In genomic region chr19:29551128-29551527, GRCm38 (mm10) we compare ENCODE assay signal across 25 mouse cellular contexts.
"Had no signal": no experiment of that assay in that cellular context is flagged by ENCODE, and none has a peak within 500 bp of the region (broad histone marks: within the 10 kb centered on the region; RNA-seq: fewer than 3 reads in every experiment).

No protein-coding gene starts in this region.

- H3K27ac ChIP-seq: embryonic facial prominence, embryonic 10.5 days; embryonic facial prominence, embryonic 12.5 days; embryonic facial prominence, embryonic 13.5 days; embryonic facial prominence, embryonic 15.5 days; forebrain, embryonic 10.5 days; forebrain, embryonic 12.5 days; forebrain, embryonic 13.5 days; forebrain, embryonic 15.5 days; gastrocnemius, adult 2 months; heart, adult 2 months had no signal

- H3K36me3 ChIP-seq: embryonic facial prominence, embryonic 10.5 days; embryonic facial prominence, embryonic 12.5 days; embryonic facial prominence, embryonic 13.5 days; embryonic facial prominence, embryonic 15.5 days; forebrain, embryonic 10.5 days; forebrain, embryonic 12.5 days; forebrain, embryonic 15.5 days had no signal

- H3K4me3 ChIP-seq: embryonic facial prominence, embryonic 10.5 days; embryonic facial prominence, embryonic 12.5 days; embryonic facial prominence, embryonic 13.5 days; embryonic facial prominence, embryonic 15.5 days; erythroblast, embryonic 14.5 days; forebrain, embryonic 10.5 days; forebrain, embryonic 12.5 days; forebrain, embryonic 13.5 days; forebrain, embryonic 15.5 days; gastrocnemius, adult 2 months; heart, adult 2 months had no signal

- H3K27me3 ChIP-seq: embryonic facial prominence, embryonic 12.5 days; embryonic facial prominence, embryonic 13.5 days; embryonic facial prominence, embryonic 15.5 days; forebrain, embryonic 12.5 days; forebrain, embryonic 13.5 days; forebrain, embryonic 15.5 days had no signal

- H3K9ac ChIP-seq: embryonic facial prominence, embryonic 12.5 days; embryonic facial prominence, embryonic 13.5 days; embryonic facial prominence, embryonic 15.5 days; forebrain, embryonic 12.5 days; forebrain, embryonic 13.5 days; forebrain, embryonic 15.5 days; forebrain, postnatal 0 days had no signal

- DNase-seq: cerebellum, adult 9-10 months; cerebellum, adult 9-11 months; cerebellum, postnatal 10 days; cerebellum, postnatal 14 days; cerebellum, postnatal 25 days; cerebellum, postnatal 36 days; embryo, embryonic 11 days; forebrain, postnatal 0 days; gastrocnemius, adult 2 months; gastrocnemius, postnatal 10 days; gastrocnemius, postnatal 14 days; gastrocnemius, postnatal 25 days; gastrocnemius, postnatal 36 days; heart, adult 11 months; heart, adult 18-20 months; heart, adult 2 months had no signal

- H3K9me3 ChIP-seq: embryonic facial prominence, embryonic 10.5 days; embryonic facial prominence, embryonic 12.5 days; embryonic facial prominence, embryonic 13.5 days; embryonic facial prominence, embryonic 15.5 days; forebrain, embryonic 10.5 days; forebrain, embryonic 12.5 days; forebrain, embryonic 13.5 days; forebrain, embryonic 15.5 days had no signal

- H3K4me1 ChIP-seq: embryonic facial prominence, embryonic 10.5 days; embryonic facial prominence, embryonic 12.5 days; embryonic facial prominence, embryonic 15.5 days; forebrain, embryonic 10.5 days; forebrain, embryonic 12.5 days; forebrain, embryonic 13.5 days; forebrain, embryonic 15.5 days had no signal
